Mouse (Mus musculus) midbrain, embryonic 11.5 days (tissue): ENCODE results near the gene Cemip. TPM values are rescaled to one million over a fixed set of nuclear protein-coding genes. Genes with fewer than 3 reads are reported as not detected.

ENCODE experiments used
- ATAC-seq: fragments of 200-750 bp; cut with Nextera tagmentation; 2 replicates; pipeline ENCODE4 v1.8.0; 2017; ENCODE audit warnings: moderate TSS enrichment, moderate library complexity; ENCODE audit not compliant: low FRiP score
- DNase-seq: peaks from one replicate; pipeline ENCODE4 v3.0.0; 2015; ENCODE audit warnings: low spot score; ENCODE audit errors: missing footprints
- H3K27ac ChIP-seq: fragments of 300-500 bp; sonication (generic); 2 replicates; pipeline ENCODE4 v1.5.1; 2014; ENCODE audit warnings: low read depth, low read length
- H3K27me3 ChIP-seq: fragments of 300-500 bp; sonication (generic); 2 replicates; pipeline ENCODE4 v1.6.1; 2014; ENCODE audit warnings: mild to moderate bottlenecking, low read length, moderate library complexity, mixed read lengths; ENCODE audit not compliant: control insufficient read depth, insufficient read depth
- H3K36me3 ChIP-seq: fragments of 300-500 bp; sonication (generic); 2 replicates; pipeline ENCODE4 v1.6.1; 2014; ENCODE audit warnings: mild to moderate bottlenecking, low read length, moderate library complexity, mixed read lengths; ENCODE audit not compliant: control insufficient read depth, insufficient read depth
- H3K4me1 ChIP-seq: fragments of 300-500 bp; sonication (generic); 2 replicates; pipeline ENCODE4 v1.6.1; 2014; ENCODE audit warnings: low read length; ENCODE audit not compliant: control insufficient read depth, insufficient read depth
- H3K4me2 ChIP-seq: fragments of 300-500 bp; sonication (generic); 2 replicates; pipeline ENCODE4 v1.6.1; 2014; ENCODE audit warnings: mild to moderate bottlenecking, moderate library complexity
- H3K4me3 ChIP-seq: fragments of 300-500 bp; sonication (generic); 2 replicates; pipeline ENCODE4 v1.5.1; 2014; ENCODE audit warnings: low read depth, low read length
- H3K9ac ChIP-seq: fragments of 300-500 bp; sonication (generic); 2 replicates; pipeline ENCODE4 v1.6.1; 2014; ENCODE audit warnings: low read length
- H3K9me3 ChIP-seq: fragments of 300-500 bp; sonication (generic); 2 replicates; pipeline ENCODE4 v1.6.1; 2016; ENCODE audit warnings: low read length; ENCODE audit not compliant: control insufficient read depth
- WGBS: fragments of 180-500 bp; shearing (Covaris S2); extraction: QIAGEN DNeasy Blood & Tissue Kit; methylation state at CpG from one replicate; pipeline ENCODE4 v1.1.7; 2014; 5-methylcytosine and 5-hydroxymethylcytosine counted together
- polyA plus RNA-seq: library from polyadenylated mRNA; unstranded; fragments of >200 nt; fragmentation: Nextera tagmentation; extraction: Ambion mirVana; gene quantifications from 2 replicates; pipeline ENCODE4 v1.2.1, GENCODE M21; 2014

Cemip gene
- polyA plus RNA-seq, 1 experiment from 2014 or later, result 0.63 TPM

DNA sequence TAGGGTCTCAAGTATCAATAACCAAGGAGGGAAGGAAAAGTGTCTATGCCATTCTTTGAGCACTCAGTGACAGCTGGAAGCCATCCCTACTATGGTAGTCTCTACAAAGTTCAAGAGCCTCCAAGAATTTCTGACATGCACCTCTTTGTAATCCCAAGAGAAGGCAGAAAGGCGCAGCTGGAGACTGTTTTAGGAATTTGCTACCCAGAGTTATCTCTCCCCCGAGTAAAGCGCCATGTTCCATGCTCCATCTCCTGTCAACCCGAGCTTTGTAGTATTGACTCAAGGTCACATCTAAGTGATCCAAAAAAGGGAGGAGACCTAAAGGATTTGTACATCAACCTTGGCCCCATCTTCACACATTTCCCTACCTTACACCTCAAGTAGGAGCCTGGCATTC is 40.8 kb downstream of the Cemip start:
- H3K27ac ChIP-seq, result no peak overlapping the region
- no peaks in the 10 kb centered on the region for H3K27me3 ChIP-seq
- no peak overlapping the region for H3K9ac ChIP-seq
- H3K4me3 ChIP-seq, result no peak overlapping the region
- no peaks in the 10 kb centered on the region for H3K9me3 ChIP-seq
- DNase-seq, result no peak
- H3K4me1 ChIP-seq, result no peaks in the 10 kb centered on the region
- 86% methylated on average over 4 of the region's 4 CpGs for WGBS
- ATAC-seq, result no peak
- H3K4me2 ChIP-seq, result no peak overlapping the region
- H3K36me3 ChIP-seq, result no peaks in the 10 kb centered on the region

DNA sequence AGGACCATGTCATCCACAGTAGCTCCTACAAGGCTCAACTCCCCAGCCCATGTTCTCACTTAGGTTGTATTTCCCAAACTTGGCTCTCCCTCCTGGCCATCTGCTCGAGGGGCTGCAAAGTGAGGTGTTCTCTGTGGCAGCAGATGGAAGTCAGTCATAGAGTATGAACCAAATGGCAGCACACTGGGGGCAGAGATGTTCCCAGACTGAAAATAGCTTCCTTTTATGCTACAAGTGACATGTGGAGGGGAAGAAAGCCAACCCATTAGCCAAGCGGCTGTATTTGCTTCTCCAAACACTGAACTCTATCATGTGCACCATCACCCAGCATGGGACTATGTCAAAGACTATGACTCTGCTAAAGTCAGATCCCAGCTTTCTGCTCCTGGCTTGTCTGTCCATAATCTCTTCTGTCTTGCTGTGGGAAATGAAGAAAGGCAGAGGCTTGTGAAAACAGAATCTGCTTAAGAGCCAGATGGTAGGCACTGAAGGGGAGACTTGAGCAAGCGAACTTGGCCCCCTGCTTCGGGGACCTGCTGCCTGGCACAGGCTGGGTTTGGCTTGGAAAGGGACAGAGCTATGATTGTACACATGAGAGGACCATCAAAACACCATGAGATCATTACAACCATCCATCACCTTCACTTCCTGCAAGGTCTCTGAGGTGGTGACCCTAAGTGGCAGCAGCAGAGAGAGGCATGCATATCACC is 41.6 kb downstream of the Cemip start:
- no peak overlapping the region for H3K27ac ChIP-seq
- no peak overlapping the region for H3K4me2 ChIP-seq
- H3K27me3 ChIP-seq, result no peaks in the 10 kb centered on the region
- H3K36me3 ChIP-seq, result no peaks in the 10 kb centered on the region
- DNase-seq (no peak), ATAC-seq (no peak)
- H3K4me3 ChIP-seq, result no peak overlapping the region
- 88% methylated on average over 4 of the region's 4 CpGs for whole genome bisulfite sequencing
- no peak overlapping the region for H3K9ac ChIP-seq
- H3K9me3 ChIP-seq, result no peaks in the 10 kb centered on the region
- H3K4me1 ChIP-seq, result no peaks in the 10 kb centered on the region

DNA sequence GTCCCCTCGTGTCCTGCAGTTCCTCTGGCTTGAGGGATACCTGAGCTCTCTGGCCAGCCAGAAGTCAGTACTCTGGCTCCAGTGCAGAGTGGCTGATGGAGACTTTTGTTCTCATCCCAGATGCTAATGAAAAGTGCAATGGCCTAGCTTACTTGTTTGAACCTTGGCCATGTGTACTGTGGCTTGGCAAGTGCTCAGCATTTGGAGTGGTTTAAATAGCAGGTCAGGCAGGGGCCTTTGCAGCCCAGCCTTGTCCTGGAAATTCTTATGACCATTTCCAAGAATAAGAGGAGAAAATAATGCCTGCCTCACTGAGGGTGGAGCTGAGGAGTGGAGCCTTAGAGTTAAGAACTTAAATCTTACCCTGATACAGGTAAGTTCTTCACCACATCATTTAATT is 43.6 kb downstream of the Cemip start:
- H3K27ac ChIP-seq, result no peak overlapping the region
- H3K4me2 ChIP-seq, result no peak overlapping the region
- DNase-seq (no peak), ATAC-seq (no peak)
- WGBS, result 77% methylated on average over 1 of the region's 1 CpGs
- H3K36me3 ChIP-seq, result no peaks in the 10 kb centered on the region
- H3K9ac ChIP-seq, result no peak overlapping the region
- H3K4me1 ChIP-seq, result no peaks in the 10 kb centered on the region
- H3K27me3 ChIP-seq, result no peaks in the 10 kb centered on the region
- H3K4me3 ChIP-seq, result no peak overlapping the region
- H3K9me3 ChIP-seq, result no peaks in the 10 kb centered on the region

DNA sequence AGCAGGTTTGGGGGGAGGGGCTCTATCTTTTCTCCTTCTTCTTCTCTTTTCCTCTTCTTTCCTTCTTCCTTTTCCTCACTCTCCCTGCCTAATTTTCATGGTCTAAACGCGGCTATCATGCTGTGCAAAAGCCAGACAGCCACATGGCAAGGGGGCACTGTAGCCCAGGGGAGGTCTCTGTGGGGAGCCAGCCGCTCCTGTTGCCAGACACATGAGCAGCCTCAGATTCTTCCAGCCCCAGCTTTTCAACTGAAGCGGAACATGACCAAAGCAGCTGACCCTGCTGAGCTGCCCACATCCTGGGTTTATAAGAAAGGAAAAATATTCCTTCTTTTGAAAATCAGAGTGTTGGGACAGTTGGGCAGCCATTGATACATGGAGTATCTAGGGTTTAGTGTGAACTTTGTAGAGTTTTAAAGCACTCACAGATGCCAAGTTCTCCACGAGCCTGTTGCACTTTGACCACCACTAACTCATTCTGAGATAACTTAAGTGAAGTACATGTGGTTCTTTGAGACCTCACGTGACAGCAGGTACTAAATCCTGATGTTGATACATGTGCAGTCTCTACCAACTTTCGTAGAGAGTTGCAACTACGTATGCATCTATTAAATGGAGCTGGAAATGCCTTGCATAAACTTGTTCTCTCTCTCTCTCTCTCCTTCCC is 46.3 kb downstream of the Cemip start:
- H3K36me3 ChIP-seq, result no peaks in the 10 kb centered on the region
- ATAC-seq (no peak), DNase-seq (no peak)
- H3K4me2 ChIP-seq, result no peak overlapping the region
- no peak overlapping the region for H3K4me3 ChIP-seq
- no peak overlapping the region for H3K27ac ChIP-seq
- H3K4me1 ChIP-seq, result no peaks in the 10 kb centered on the region
- no peaks in the 10 kb centered on the region for H3K27me3 ChIP-seq
- H3K9me3 ChIP-seq, result no peaks in the 10 kb centered on the region
- no peak overlapping the region for H3K9ac ChIP-seq
- WGBS, result 67% methylated on average over 8 of the region's 8 CpGs

DNA sequence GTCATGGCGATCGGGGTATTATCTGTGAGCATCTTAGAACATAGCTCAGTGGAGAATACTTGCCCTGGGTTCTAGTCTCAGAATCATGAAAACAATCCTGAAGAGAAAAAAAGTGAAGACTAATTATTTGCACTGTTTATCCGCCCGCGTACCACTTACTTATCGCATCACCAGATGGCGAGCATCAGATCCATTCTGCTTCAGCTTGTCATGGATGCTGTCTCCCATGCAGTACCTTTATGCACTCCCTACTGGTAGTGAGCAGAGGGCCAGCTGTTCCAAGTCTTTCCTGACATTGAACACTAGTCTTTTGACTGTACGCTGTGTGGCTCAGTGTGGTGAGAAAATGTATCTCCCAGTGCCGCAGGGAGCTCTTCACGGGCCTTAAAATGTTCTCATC is 47.7 kb downstream of the Cemip start:
- Histone ChIP-seq H3K9me3 (no peaks in the 10 kb centered on the region), H3K27ac (no peak overlapping the region), H3K36me3 (no peaks in the 10 kb centered on the region), H3K4me1 (no peaks in the 10 kb centered on the region), H3K4me2 (no peak overlapping the region), H3K4me3 (no peak overlapping the region), H3K9ac (no peak overlapping the region), H3K27me3 (no peaks in the 10 kb centered on the region)
- ATAC-seq (no peak), DNase-seq (no peak)
- WGBS, result 95% methylated on average over 10 of the region's 10 CpGs

DNA sequence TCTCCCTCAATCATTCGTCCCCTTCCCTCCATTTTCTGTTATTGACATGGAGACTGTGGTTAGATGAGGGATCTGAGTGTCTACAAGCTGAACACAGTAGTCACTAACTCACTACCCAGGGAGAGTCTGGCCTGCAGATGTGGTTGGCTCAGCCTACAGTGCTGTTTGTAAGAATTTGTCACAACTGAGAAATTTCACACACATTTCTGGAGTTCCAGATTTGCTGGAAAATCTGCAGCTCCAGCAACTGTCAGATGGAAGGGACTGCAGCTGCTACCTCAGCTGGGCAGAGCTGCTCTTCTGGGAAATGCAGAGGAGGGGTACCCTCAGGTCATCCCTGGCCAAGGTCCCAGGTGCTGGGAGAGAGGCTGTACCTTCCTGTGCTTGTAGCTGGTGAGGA is 53.5 kb downstream of the Cemip start:
- WGBS, result 81% methylated on average over 1 of the region's 1 CpGs

DNA sequence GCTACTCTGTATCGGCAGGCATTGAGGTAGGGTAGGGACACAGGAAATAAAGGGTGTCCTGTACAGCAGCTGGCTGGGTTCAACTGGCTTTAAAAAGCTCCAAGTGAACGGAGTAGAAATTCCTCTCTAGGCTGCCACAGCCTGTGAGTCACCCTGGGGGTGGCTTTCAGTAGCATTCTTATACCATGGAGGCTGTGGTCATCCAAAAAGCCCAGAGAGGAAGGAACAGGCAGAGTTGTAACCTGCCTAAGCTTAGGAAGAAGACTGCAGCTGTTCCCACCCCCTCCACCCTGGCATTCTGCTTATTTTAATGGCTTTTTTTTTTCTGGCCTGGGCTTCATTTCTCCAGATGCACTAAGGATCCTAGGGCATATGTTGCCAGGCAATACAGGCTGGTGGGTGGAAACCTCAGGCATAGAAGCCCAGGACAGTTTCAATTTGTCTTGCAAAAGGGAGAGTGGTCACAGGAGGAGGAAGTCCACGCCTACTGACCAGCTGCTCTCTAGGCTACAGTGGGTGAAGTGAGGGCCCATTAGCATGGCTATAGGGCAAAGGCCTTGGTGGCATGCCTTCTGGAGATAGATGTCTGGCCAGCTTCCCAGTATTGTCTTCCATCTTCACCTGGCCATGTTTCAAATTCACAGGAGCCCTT is 57.1 kb downstream of the Cemip start:
- no peaks in the 10 kb centered on the region for H3K9me3 ChIP-seq
- DNase-seq (no peak), ATAC-seq (no peak)
- H3K27me3 ChIP-seq, result no peaks in the 10 kb centered on the region
- no peaks in the 10 kb centered on the region for H3K4me1 ChIP-seq
- H3K4me2 ChIP-seq, result no peak overlapping the region
- 66% methylated on average over 3 of the region's 3 CpGs for WGBS
- no peak overlapping the region for H3K4me3 ChIP-seq
- H3K27ac ChIP-seq, result no peak overlapping the region
- H3K36me3 ChIP-seq, result no peaks in the 10 kb centered on the region
- H3K9ac ChIP-seq, result no peak overlapping the region

More for the DNA sequence above, 53.5 kb downstream of the Cemip start:
- Histone ChIP-seq H3K4me1 (no peaks in the 10 kb centered on the region), H3K27me3 (no peaks in the 10 kb centered on the region), H3K36me3 (no peaks in the 10 kb centered on the region), H3K4me2 (no peak overlapping the region), H3K4me3 (no peak overlapping the region), H3K27ac (no peak overlapping the region), H3K9ac (no peak overlapping the region), H3K9me3 (no peaks in the 10 kb centered on the region)
- DNase-seq (no peak), ATAC-seq (no peak)

DNA sequence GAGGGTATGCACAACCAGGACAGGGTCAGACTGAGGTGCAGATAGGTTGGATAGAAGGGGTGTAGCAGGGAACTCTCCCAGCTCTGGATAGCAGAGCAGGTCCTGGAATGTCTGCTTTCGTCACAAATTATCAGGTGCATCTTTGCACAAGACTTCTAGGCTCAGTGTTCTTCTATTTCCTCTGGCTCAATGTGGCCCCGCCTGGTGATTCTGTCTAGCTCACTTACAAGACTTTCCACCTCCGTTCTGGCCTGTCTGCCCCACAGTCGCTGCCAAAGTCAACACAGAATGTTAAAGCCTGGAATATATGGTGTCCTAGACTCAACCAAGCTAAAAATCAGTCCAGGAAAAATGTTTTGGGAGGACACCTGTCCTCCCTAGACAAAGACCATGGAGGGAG is 57.9 kb downstream of the Cemip start:
- ATAC-seq, result no peak
- 82% methylated on average over 4 of the region's 4 CpGs for WGBS
- DNase-seq, result no peak

DNA sequence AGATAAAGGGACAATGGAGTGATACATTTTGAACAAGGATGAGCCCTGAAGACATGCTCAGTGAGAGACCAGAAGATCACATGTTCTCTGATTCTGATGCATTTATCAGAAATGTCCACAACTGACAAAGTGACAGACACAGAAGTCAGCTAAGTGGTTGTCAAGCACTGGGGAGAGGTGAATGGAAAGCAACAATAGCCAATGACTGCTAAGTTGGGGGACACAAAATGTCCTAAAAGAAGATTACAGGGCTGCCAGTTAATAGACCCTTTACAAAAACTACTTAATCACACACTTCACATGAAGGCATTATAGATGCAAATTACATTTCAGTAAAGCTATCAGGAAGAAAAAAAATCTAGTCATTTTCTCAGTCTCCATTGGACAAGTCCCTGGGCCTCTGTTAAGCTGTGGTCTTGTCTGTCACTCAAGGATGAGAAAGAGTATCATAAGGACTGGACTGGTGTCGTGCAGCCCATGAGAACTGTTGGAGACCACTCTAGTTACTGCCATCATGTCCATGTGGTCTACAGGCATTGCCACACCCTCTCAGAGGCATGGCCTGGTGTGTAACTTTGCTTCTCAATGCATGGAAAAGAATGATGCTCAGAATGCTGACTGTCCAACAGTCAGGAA is 59.2 kb downstream of the Cemip start:
- 73% methylated on average over 1 of the region's 1 CpGs for WGBS
- Histone ChIP-seq H3K4me3 (no peak overlapping the region), H3K9me3 (no peaks in the 10 kb centered on the region), H3K4me1 (no peaks in the 10 kb centered on the region), H3K27ac (no peak overlapping the region), H3K27me3 (no peaks in the 10 kb centered on the region), H3K4me2 (no peak overlapping the region), H3K36me3 (no peaks in the 10 kb centered on the region), H3K9ac (no peak overlapping the region)
- ATAC-seq, result no peak
- DNase-seq, result no peak

More for the DNA sequence above, 57.9 kb downstream of the Cemip start:
- Histone ChIP-seq H3K36me3 (no peaks in the 10 kb centered on the region), H3K4me1 (no peaks in the 10 kb centered on the region), H3K4me2 (no peak overlapping the region), H3K9ac (no peak overlapping the region), H3K9me3 (no peaks in the 10 kb centered on the region), H3K27ac (no peak overlapping the region), H3K4me3 (no peak overlapping the region), H3K27me3 (no peaks in the 10 kb centered on the region)
